Mouse (Mus musculus) limb, embryonic 10.5 days (tissue): Measurements from ENCODE around the gene Medag. TPM values are rescaled to one million over a fixed set of nuclear protein-coding genes. Genes with fewer than 3 reads are reported as not detected.

ENCODE experiments used
- DNase-seq: peaks from one replicate; pipeline ENCODE4 v3.0.0-alpha.2; 2017; ENCODE audit warnings: low spot score
- H3K27ac ChIP-seq: fragments of 300-500 bp; sonication (generic); 2 replicates; pipeline ENCODE4 v1.5.1; 2016; ENCODE audit warnings: mild to moderate bottlenecking
- H3K27me3 ChIP-seq: fragments of 300-500 bp; sonication (generic); 2 replicates; pipeline ENCODE4 v1.6.1; 2016; ENCODE audit warnings: low read depth, mild to moderate bottlenecking; ENCODE audit not compliant: poor library complexity, severe bottlenecking
- H3K36me3 ChIP-seq: fragments of 300-500 bp; sonication (generic); 2 replicates; pipeline ENCODE4 v1.6.1; 2016; ENCODE audit warnings: mild to moderate bottlenecking, moderate library complexity
- H3K4me1 ChIP-seq: fragments of 300-500 bp; sonication (generic); 2 replicates; pipeline ENCODE4 v1.6.1; 2016
- H3K4me3 ChIP-seq: fragments of 300-500 bp; sonication (generic); 2 replicates; pipeline ENCODE4 v1.5.1; 2016; ENCODE audit warnings: mild to moderate bottlenecking, moderate library complexity
- H3K9me3 ChIP-seq: fragments of 300-500 bp; sonication (generic); replicated peaks from 2 replicates; pipeline ENCODE4 v1.6.1; 2016; ENCODE audit warnings: mild to moderate bottlenecking
- WGBS: fragments of 180-500 bp; shearing (Covaris S2); methylation state at CpG from one replicate; pipeline ENCODE4 v1.1.7; 2016; 5-methylcytosine and 5-hydroxymethylcytosine counted together
- polyA plus RNA-seq: library from polyadenylated mRNA; unstranded; fragments of >200 nt; fragmentation: Nextera tagmentation; extraction: Ambion mirVana; gene quantifications from 2 replicates; pipeline ENCODE4 v1.2.1, GENCODE M21; 2016

Gene Medag
- polyA plus RNA-seq, result 0.26 and 0.33 TPM in 2 replicates

DNA sequence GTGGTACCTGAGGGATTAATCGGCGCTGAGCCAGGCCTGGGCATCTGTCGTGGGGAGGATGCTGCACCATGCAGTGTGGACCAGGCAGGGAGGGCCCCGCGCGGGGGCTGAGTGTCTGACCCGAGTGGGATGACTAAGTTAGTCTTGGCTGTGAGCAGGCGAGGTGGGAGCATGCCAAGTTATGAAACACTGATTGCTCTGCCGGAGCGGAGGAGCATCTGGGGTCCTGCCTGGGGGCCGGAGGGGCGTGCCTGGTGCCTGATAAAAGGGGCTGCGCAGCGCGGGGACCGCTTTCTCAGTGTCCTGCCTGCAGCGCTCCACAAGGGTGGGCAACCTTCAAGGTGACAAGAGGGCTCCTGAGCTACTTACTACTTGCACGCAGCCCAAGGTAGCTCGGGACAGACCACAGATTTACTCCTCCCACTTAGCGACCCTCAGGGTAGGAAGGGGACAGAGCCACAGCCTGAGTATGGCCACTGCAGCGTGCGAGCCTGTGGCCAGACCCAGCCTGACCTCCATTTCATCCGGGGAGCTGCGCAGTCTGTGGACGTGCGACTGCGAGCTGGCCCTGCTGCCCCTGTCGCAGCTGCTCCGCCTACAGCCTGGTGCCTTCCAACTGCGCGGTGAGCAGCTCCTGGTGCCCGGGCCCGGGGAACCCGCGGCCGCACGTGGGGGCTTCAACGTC lies at the start of gene Medag:
TSS of gene Medag (plus strand) at position 241 of the 685 bp plus-strand sequence.
- Histone ChIP-seq H3K4me3 (peak within 1 kb of the TSS; percentile 51), H3K36me3 (no peaks in the 10 kb centered on the region), H3K27me3 (peaks cover 45% of the 10 kb centered on the region), H3K27ac (peak within 1 kb of the TSS; percentile 69), H3K9me3 (no peaks in the 10 kb centered on the region), H3K4me1 (peaks cover 14% of the 10 kb centered on the region)
- DNase-seq, result peak; percentile 59
- 4% methylated on average over 38 of the region's 38 CpGs for WGBS

DNA sequence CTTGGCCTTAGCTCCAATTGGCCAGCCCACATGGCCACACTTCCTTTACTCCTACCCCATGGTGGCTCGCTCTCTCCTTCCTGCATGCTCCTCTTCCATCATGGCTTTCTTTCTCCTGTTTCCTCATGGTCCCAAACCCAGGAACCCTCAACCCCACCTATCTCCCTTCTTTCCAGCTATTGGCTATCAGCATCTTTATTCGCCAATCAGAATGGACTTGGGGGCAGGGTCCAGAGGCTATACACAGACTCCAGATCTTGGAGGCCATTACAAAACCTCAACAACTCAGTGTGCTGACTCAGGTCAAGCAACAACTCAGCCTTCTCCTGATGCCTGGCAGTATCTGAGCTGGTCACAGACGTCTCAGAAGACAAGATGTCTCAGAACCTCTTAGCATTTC lies 48.9 kb upstream of the Medag start:
- Histone ChIP-seq H3K4me3 (no peak overlapping the region), H3K9me3 (0 out of 2 replicates have a peak, but pooled peaks cover 5% of the 10 kb centered on the region), H3K27ac (no peak overlapping the region), H3K4me1 (peaks cover 8% of the 10 kb centered on the region; the same call in 1 of the 2 replicates), H3K36me3 (no peaks in the 10 kb centered on the region), H3K27me3 (no peaks in the 10 kb centered on the region)
- no peak for DNase-seq
- WGBS, result 93% methylated on average over 3 of the region's 3 CpGs

DNA sequence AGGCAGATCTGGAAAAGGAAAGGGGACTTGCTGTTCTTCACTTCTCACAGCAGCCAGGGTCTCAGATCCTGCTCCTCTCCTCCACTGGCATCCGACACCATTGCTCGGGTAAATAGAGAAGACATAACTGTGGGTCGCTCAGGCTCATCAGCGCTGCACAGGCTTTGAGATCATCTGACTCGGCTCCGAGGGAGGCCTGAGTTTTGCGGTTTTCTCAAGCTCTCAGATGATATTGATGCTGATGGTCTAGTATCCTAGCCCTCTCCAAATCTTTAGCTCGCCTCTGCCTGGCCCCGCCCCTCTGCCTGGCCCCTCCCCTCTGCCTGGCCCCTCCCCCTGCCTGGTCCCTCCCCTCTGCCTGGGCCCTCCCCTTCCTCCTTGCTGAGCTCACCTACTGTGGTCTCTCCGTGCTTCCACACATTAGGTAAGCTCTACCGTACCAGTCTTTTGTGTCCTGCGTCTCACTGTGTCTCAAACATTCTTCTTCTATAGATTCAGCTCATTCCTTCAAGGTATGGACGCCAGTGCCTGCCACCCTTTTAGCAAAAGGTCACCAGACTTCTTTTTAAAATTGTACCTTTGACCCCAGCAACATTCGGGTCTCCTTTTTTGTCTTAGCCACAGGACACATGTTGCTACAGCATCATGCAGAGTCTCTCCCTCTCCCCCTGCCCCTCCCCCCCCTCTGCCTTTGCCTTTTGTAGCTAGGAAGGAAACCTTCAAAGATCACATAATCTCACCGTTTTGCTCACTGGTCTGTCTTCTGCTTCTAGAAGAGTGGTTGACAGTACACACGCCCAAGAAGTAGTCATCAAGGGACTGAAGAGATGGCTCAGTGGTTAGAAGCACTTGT lies 47.4 kb upstream of the Medag start:
- Histone ChIP-seq H3K9me3 (0 out of 2 replicates have a peak, but pooled peaks cover 5% of the 10 kb centered on the region), H3K4me3 (no peak overlapping the region), H3K36me3 (no peaks in the 10 kb centered on the region), H3K27me3 (no peaks in the 10 kb centered on the region), H3K4me1 (peaks cover 24% of the 10 kb centered on the region), H3K27ac (no peak overlapping the region)
- 63% methylated on average over 16 of the region's 16 CpGs for WGBS
- no peak for DNase-seq

DNA sequence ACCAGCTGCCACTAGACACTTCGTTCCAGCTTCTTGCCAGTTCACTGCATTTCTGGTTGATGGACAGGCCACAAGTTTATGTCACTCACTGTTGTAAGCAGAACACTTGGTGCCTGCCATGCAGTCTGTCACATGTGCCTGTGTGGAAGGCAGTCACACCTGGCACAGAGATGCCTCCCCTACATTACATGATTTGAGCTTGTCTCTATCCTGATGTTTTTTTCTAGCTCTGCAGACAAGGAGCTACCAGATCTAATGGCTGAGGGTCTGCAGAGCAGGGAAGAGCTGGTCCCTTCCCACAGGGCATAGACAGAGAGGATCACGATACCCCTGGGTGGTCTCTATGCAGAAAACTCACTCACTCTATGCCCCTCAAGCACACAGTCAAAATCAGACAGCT lies 44.5 kb upstream of the Medag start:
- Histone ChIP-seq H3K36me3 (no peaks in the 10 kb centered on the region), H3K9me3 (no peaks in the 10 kb centered on the region), H3K4me1 (peaks cover 31% of the 10 kb centered on the region), H3K4me3 (no peak overlapping the region), H3K27ac (no peak overlapping the region), H3K27me3 (no peaks in the 10 kb centered on the region)
- 89% methylated on average over 2 of the region's 2 CpGs for WGBS
- DNase-seq, result no peak

DNA sequence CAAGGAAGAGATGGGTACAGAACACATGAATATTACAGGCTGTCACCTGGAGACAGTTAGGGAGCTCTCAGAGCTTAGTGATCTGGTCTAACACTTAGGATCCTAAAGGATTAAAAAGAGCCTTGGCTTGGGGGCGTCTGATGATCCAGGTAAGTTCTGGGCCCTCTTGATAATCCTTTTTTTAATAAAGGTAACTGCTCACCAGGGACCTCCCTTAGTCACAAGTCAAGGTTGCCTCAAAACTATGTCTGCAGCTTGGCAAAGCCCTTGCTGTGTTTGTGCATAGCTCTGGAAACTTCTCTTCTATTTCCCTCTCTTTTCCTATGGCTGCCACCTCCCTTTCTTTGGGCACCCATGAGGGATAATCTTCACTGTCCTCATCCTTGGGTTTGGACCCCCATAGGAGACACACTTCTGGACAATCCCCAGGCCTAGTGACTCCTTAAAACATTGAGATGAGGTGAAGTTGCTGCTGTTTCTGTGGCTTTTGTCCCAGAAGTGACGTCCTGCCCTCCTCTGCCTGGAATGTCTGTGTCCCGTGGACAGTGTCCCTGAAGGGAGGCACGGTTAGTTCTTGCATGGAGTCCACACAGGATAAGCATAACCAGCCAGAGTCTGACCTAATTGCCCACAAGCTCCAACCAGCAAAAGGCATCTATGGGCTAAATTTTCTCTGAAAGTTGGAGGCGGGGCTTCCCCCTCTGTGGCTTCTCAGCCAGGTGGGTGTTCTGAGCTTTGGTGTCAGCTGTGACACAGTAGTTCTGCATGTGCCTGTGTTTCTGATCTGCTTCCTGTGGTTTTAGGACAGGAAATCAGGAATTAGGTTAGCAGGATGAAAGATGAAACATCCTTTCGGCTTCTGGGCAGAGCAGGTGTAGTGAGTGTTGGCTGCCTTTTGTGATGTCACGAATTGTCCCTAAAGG lies 43.7 kb upstream of the Medag start:
- 68% methylated on average over 7 of the region's 7 CpGs for whole genome bisulfite sequencing
- no peak overlapping the region for H3K4me3 ChIP-seq

DNA sequence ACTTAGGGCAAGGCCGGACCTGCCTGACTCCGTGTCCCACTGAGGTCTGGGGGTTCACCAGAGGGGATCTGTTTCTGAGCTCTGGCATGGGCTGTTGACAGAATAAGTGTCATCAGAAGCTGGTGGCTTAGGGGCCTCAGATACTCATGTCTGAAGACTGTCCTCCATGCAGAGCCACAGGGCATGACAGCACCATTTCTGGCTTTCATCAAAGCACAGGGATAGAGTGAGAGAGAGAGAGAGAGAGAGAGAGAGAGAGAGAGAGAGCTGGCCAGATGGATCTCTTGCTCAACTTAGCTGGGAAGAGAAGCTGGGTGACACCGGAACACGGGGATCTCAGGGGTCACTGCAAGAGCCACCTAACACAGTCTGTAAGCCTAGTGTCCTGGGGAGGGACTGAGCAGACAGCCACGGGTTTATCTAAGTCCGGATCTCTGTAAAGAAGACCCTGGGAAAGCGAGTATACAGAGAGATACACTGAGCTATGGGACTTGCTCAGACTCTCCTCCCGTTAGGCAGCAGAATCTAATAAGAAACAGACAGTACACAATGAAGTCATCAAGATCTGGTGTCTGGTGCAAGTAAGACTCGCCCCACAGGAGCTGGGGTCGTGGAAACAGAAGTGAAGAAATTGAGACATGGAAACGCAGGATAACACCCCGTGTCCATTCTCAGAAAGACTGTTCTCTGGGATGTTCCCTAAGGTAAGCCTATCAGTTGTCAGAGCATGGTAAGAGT lies 42.8 kb upstream of the Medag start:
- Histone ChIP-seq H3K4me1 (peaks cover 41% of the 10 kb centered on the region), H3K4me3 (no peak overlapping the region), H3K9me3 (no peaks in the 10 kb centered on the region), H3K27me3 (no peaks in the 10 kb centered on the region), H3K36me3 (no peaks in the 10 kb centered on the region), H3K27ac (0 out of 2 replicates have a peak overlapping the region, but pooled peaks have one; percentile 17)
- DNase-seq, result no peak
- 50% methylated on average over 12 of the region's 12 CpGs for WGBS

More for the DNA sequence above, 43.7 kb upstream of the Medag start:
- no peaks in the 10 kb centered on the region for H3K27me3 ChIP-seq
- DNase-seq, result no peak
- H3K4me1 ChIP-seq, result peaks cover 32% of the 10 kb centered on the region
- no peaks in the 10 kb centered on the region for H3K36me3 ChIP-seq
- H3K9me3 ChIP-seq, result no peaks in the 10 kb centered on the region
- H3K27ac ChIP-seq, result peak overlapping the region; percentile 27

DNA sequence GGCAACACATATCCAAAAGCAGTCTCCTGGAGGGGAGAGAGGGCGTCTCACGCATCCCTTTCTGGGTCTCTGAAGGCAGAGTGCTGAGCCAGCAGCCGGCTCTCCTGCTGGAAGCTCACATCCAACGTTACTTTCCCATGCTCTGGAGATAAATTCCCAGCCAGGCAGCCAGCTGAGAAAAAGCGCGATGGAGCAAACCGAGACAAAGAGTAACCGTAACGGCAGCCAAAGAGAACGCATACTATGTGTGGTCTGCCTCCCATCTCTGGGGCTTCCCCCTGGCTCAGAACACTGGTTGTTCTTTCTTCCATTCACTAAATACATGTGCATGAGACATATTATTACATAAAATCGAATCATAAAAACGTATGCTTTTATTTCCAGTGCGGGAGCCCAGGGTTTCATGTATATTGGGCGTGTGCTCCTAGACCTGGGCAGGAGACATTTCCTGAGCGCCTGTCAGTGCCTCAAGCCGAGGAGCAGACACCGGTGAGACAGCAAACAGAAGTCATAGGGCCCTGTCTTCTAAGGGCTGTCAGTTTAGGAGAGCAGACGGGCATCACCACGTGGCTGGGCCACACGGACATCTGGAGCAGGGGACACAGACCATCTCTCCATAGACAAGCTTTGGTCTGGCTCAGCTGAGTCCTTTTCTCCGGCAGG lies 42.0 kb upstream of the Medag start:
- Histone ChIP-seq H3K27ac (0 out of 2 replicates have a peak overlapping the region, but pooled peaks have one; percentile 21), H3K27me3 (no peaks in the 10 kb centered on the region), H3K9me3 (no peaks in the 10 kb centered on the region), H3K4me3 (no peak overlapping the region), H3K36me3 (no peaks in the 10 kb centered on the region), H3K4me1 (peaks cover 42% of the 10 kb centered on the region)
- DNase-seq, result no peak
- WGBS, result 84% methylated on average over 21 of the region's 21 CpGs

DNA sequence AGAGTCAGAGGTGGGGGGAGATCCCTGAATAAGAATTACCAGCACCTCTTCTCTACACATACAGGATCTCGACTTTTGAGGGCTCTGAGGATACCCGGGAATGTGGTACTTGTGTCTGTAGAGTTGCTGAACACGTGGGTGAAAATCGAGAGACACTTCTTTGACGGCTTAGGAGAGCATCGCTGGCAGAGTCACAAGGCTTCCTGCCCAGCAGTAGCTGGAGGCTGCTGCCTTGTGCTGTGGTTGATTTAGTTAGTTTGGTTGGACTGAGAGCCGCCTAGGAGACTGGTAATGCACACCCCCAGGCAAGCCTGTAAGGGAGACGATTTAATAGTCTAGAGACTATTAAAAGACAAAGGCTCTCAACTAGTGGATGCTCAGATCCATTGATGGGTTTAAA lies 39.5 kb upstream of the Medag start:
- H3K27me3 ChIP-seq, result no peaks in the 10 kb centered on the region
- 88% methylated on average over 8 of the region's 8 CpGs for WGBS
- H3K4me1 ChIP-seq, result peaks cover 61% of the 10 kb centered on the region
- H3K27ac ChIP-seq, result no peak overlapping the region; the same call in 1 of the 2 replicates
- DNase-seq, result no peak
- H3K4me3 ChIP-seq, result no peak overlapping the region
- no peaks in the 10 kb centered on the region for H3K36me3 ChIP-seq
- no peaks in the 10 kb centered on the region for H3K9me3 ChIP-seq

DNA sequence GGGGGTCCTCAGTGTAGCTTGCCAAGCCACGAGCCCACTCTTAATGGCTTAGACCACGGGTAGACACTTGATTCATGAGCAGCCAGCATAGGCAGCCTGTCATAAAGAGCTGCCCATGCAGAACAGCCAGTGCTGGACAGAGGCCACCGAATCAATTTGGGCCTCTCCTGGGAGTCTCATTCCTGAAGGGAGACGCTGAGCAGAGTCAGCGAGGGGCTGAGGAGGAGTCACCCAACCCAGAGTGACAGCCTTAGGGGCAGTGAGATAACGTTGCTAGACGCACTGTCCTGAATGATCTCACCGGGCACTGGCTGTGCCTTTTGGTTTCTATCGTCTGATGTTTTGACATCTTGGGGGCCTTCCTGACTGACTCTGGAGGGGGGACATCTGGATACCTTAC lies 38.3 kb upstream of the Medag start:
- H3K4me1 ChIP-seq, result peaks cover 60% of the 10 kb centered on the region
- 31% methylated on average over 9 of the region's 9 CpGs for WGBS
- H3K9me3 ChIP-seq, result no peaks in the 10 kb centered on the region
- no peaks in the 10 kb centered on the region for H3K27me3 ChIP-seq
- DNase-seq, result no peak
- H3K27ac ChIP-seq, result no peak overlapping the region; the same call in 1 of the 2 replicates
- H3K36me3 ChIP-seq, result no peaks in the 10 kb centered on the region
- no peak overlapping the region for H3K4me3 ChIP-seq

DNA sequence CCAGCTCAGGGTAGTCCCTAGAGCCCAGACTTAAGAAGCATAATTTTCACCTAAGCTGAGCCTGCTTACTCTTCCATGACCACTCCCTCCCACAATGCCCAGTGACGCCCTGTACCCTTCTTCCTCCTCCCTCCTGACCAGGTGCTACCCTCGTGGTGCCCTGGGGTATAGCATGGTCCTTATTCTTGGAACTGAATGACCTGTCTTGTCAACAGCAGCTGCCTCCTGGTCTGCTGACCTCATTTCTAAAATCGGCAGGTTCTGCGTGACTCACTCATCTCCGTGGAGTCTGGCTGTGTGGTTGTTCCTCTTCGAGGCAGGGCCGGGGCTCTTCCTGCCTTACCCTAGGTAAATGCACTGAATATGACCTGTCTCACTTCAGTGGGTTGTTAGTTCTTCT lies 37.5 kb upstream of the Medag start:
- Histone ChIP-seq H3K27me3 (no peaks in the 10 kb centered on the region), H3K27ac (peak overlapping the region; percentile 50; the same call in 1 of the 2 replicates)
- WGBS, result 84% methylated on average over 7 of the region's 7 CpGs

DNA sequence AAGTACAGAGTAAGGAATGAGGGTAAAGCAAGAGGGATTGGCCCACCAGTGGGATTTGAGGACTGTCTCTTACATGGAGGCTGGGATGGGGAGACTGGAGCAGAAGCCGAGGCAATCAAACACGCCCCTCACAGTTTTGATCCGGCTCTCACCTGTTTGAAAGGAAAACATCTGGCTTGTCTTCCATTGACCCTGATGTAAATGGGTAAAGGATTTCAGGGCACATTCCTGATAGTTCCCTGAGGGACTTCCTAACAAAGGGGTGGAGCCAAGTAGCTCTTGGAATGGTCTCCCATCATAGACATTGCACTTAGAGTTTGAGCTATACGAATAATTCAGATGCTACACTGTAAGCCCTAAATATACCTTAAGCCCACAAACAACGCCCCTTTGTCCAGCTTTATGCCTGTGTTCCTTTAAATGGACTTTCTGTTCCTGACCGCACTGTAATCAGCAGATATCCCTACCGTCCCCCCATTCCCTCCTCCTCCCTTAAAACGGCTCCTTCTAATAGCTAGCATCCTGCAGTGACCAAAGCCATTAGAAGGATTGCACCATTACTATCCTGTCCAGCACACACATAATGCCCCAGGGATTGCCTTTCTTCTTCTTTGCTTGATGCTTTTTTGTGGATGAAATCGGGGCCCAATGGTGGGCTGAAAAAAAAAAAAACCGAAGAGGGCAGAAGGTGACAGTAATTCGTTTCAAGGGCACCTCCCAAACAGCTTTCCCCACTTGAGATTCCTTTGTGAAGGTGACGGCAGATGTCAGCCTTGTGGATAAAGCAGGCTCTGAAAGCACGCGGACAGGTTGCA lies 36.3 kb upstream of the Medag start:
- peak overlapping the region; percentile 74 for H3K27ac ChIP-seq
- H3K4me3 ChIP-seq, result 0 out of 2 replicates have a peak overlapping the region, but pooled peaks have one; percentile 8
- no peaks in the 10 kb centered on the region for H3K9me3 ChIP-seq
- no peak for DNase-seq
- 46% methylated on average over 14 of the region's 14 CpGs for WGBS
- H3K36me3 ChIP-seq, result no peaks in the 10 kb centered on the region
- H3K4me1 ChIP-seq, result peaks cover 57% of the 10 kb centered on the region
- H3K27me3 ChIP-seq, result no peaks in the 10 kb centered on the region

More for the DNA sequence above, 37.5 kb upstream of the Medag start:
- DNase-seq, result no peak
- Histone ChIP-seq H3K4me3 (no peak overlapping the region), H3K36me3 (no peaks in the 10 kb centered on the region), H3K9me3 (no peaks in the 10 kb centered on the region), H3K4me1 (peaks cover 58% of the 10 kb centered on the region)
